Mouse (Mus musculus) heart, postnatal 0 days (tissue): Measurements from ENCODE around the gene Gm9495. TPM values are rescaled to one million over a fixed set of nuclear protein-coding genes. Genes with fewer than 3 reads are reported as not detected.

Experiments
- ATAC-seq: fragments of 200-750 bp; cut with Nextera tagmentation; 2 replicates; pipeline ENCODE4 v1.8.0; 2017; ENCODE audit warnings: low read depth, moderate number of reproducible peaks, moderate library complexity; ENCODE audit not compliant: insufficient read depth
- DNase-seq: peaks from one replicate; pipeline ENCODE4 v3.0.0-alpha.2; 2016; ENCODE audit warnings: low spot score
- H3K27ac ChIP-seq: fragments of 300-500 bp; sonication (generic); 2 replicates; pipeline ENCODE4 v1.5.1; 2014; ENCODE audit warnings: low read depth, mild to moderate bottlenecking
- H3K27me3 ChIP-seq: fragments of 300-500 bp; sonication (generic); 2 replicates; pipeline ENCODE4 v1.6.1; 2014; ENCODE audit warnings: low read length, mixed read lengths; ENCODE audit not compliant: control insufficient read depth, insufficient read depth
- H3K36me3 ChIP-seq: fragments of 300-500 bp; sonication (generic); replicated peaks from 2 replicates; pipeline ENCODE4 v1.6.1; 2014; ENCODE audit warnings: low read length, mixed read lengths; ENCODE audit not compliant: control insufficient read depth, insufficient read depth
- H3K4me1 ChIP-seq: fragments of 300-500 bp; sonication (generic); 2 replicates; pipeline ENCODE4 v1.6.1; 2014; ENCODE audit warnings: antibody characterized with exemption; ENCODE audit not compliant: control insufficient read depth, insufficient read depth
- H3K4me2 ChIP-seq: fragments of 300-500 bp; sonication (generic); 2 replicates; pipeline ENCODE4 v1.6.1; 2014; ENCODE audit warnings: low read depth, mild to moderate bottlenecking, low read length, moderate library complexity
- H3K4me3 ChIP-seq: fragments of 300-500 bp; sonication (generic); 2 replicates; pipeline ENCODE4 v1.5.1; 2014; ENCODE audit warnings: low read depth, low read length
- H3K9ac ChIP-seq: fragments of 300-500 bp; sonication (generic); replicated peaks from 2 replicates; pipeline ENCODE4 v1.6.1; 2014; ENCODE audit warnings: low read depth, low read length, mixed read lengths
- H3K9me3 ChIP-seq: fragments of 300-500 bp; sonication (generic); replicated peaks from 2 replicates; pipeline ENCODE4 v1.6.1; 2016; ENCODE audit warnings: low read length; ENCODE audit not compliant: control insufficient read depth
- CTCF ChIP-seq: IDR thresholded peaks from 2 replicates; pipeline ENCODE4 v1.5.1; 2016; ENCODE audit warnings: antibody characterized with exemption, control low read depth, low read depth
- EP300 ChIP-seq: IDR thresholded peaks from 2 replicates; pipeline ENCODE4 v1.6.1; 2016; ENCODE audit warnings: antibody characterized with exemption, low read depth
- WGBS: fragments of 180-500 bp; shearing (Covaris S2); extraction: QIAGEN DNeasy Blood & Tissue Kit; methylation state at CpG from one replicate; pipeline ENCODE4 v1.1.7; 2014; 5-methylcytosine and 5-hydroxymethylcytosine counted together
- polyA plus RNA-seq: library from polyadenylated mRNA; unstranded; fragments of >200 nt; fragmentation: Nextera tagmentation; extraction: Ambion mirVana; gene quantifications from 2 replicates; pipeline ENCODE4 v1.2.1, GENCODE M21; 2015
- total RNA-seq: library from RNA; depleted of rRNA; stranded (reverse); fragments of >200 nt; gene quantifications from 2 replicates; pipeline ENCODE4 v1.2.3, GENCODE M21; 2014; ENCODE audit warnings: low replicate concordance; rRNA removed

The Gm9495 gene
- total and polyA plus RNA-seq, 2 experiments from 2014 or later, result not detected

GRCm38 (mm10) chr8:69399181-69399955, 54.0 kb downstream of the Gm9495 start:
- 6% methylated on average over 43 of the region's 43 CpGs for WGBS
- H3K9ac ChIP-seq, result peak overlapping the region; percentile 94
- ATAC-seq, result peak; percentile 67
- H3K36me3 ChIP-seq, result no peaks in the 10 kb centered on the region
- no peaks in the 10 kb centered on the region for H3K27me3 ChIP-seq
- peak overlapping the region; percentile 96 for H3K4me2 ChIP-seq
- no peaks in the 10 kb centered on the region for H3K9me3 ChIP-seq
- H3K27ac ChIP-seq, result peak overlapping the region; percentile 85
- TF ChIP-seq CTCF (peak; percentile 19; the same call in 1 of the 2 replicates), EP300 (no peak)
- H3K4me3 ChIP-seq, result peak overlapping the region; percentile 62
- H3K4me1 ChIP-seq, result peaks cover 15% of the 10 kb centered on the region; the same call in 1 of the 2 replicates
- DNase-seq, result peak; percentile 45

GRCm38 (mm10) chr8:69396196-69396595, 57.2 kb downstream of the Gm9495 start:
- H3K4me2 ChIP-seq, result no peak overlapping the region
- H3K27ac ChIP-seq, result no peak overlapping the region

GRCm38 (mm10) chr8:69395050-69395789, 58.1 kb downstream of the Gm9495 start:
- peaks cover 18% of the 10 kb centered on the region; the same call in 1 of the 2 replicates for H3K4me1 ChIP-seq
- no peak for TF ChIP-seq EP300
- no peak for TF ChIP-seq CTCF
- under 1% methylated on average over 26 of the region's 26 CpGs for WGBS
- no peaks in the 10 kb centered on the region for H3K36me3 ChIP-seq
- peak overlapping the region; percentile 91 for H3K4me3 ChIP-seq
- peak; percentile 92 for DNase-seq
- peak overlapping the region; percentile 98 for H3K27ac ChIP-seq
- H3K9ac ChIP-seq, result peak overlapping the region; percentile 91
- ATAC-seq, result peak; percentile 95
- H3K9me3 ChIP-seq, result no peaks in the 10 kb centered on the region
- H3K4me2 ChIP-seq, result peak overlapping the region; percentile 89
- H3K27me3 ChIP-seq, result no peaks in the 10 kb centered on the region

More at GRCm38 (mm10) chr8:69396196-69396595, 57.2 kb downstream of the Gm9495 start:
- H3K9me3 ChIP-seq, result no peaks in the 10 kb centered on the region
- H3K36me3 ChIP-seq, result no peaks in the 10 kb centered on the region
- H3K4me3 ChIP-seq, result no peak overlapping the region
- H3K27me3 ChIP-seq, result no peaks in the 10 kb centered on the region
- H3K9ac ChIP-seq, result no peak overlapping the region
- WGBS, result 56% methylated on average over 6 of the region's 6 CpGs
- no peak for DNase-seq
- TF ChIP-seq EP300 (no peak), CTCF (no peak)
- no peak for ATAC-seq
- H3K4me1 ChIP-seq, result peaks cover 18% of the 10 kb centered on the region; the same call in 1 of the 2 replicates

GRCm38 (mm10) chr8:69384361-69384760, 69.0 kb downstream of the Gm9495 start:
- no peaks in the 10 kb centered on the region for H3K27me3 ChIP-seq
- no peak for ATAC-seq
- peaks cover 24% of the 10 kb centered on the region for H3K9me3 ChIP-seq
- no peak for DNase-seq
- no peaks in the 10 kb centered on the region for H3K4me1 ChIP-seq
- H3K4me2 ChIP-seq, result no peak overlapping the region
- H3K27ac ChIP-seq, result no peak overlapping the region
- WGBS, result 97% methylated on average over 6 of the region's 6 CpGs
- TF ChIP-seq CTCF, result no peak
- no peak for TF ChIP-seq EP300
- H3K36me3 ChIP-seq, result peaks cover 10% of the 10 kb centered on the region
- H3K9ac ChIP-seq, result no peak overlapping the region
- H3K4me3 ChIP-seq, result no peak overlapping the region

Other genes with a start within 250 kb of the Gm9495 start
- gene Zfp930, start 244.5 kb downstream of the Gm9495 start, total RNA-seq, result 5.8 and 7.6 TPM in 2 replicates
- gene Zfp930, start 244.5 kb downstream of the Gm9495 start, polyA plus RNA-seq, result 13.6 and 14.9 TPM in 2 replicates
- 4.9 TPM in 1 of 2 replicates, not detected in the other for gene D130040H23Rik, start 182.5 kb downstream of the Gm9495 start, total RNA-seq
- gene D130040H23Rik, start 182.5 kb downstream of the Gm9495 start, polyA plus RNA-seq, result 2.1 and 2.5 TPM in 2 replicates
- 0.58 TPM in 1 of 2 replicates, not detected in the other for gene Gm7697, start 69.4 kb upstream of the Gm9495 start, total RNA-seq
- not detected in 2 replicates for gene Gm7697, start 69.4 kb upstream of the Gm9495 start, polyA plus RNA-seq
- gene Zfp868, start 172.0 kb upstream of the Gm9495 start, total RNA-seq, result 5.0 and 19.6 TPM in 2 replicates
- gene Zfp868, start 172.0 kb upstream of the Gm9495 start, polyA plus RNA-seq, result 9.9 and 10.1 TPM in 2 replicates
- gene Zfp964, start 200.9 kb upstream of the Gm9495 start, total RNA-seq, result 0.27 and 3.7 TPM in 2 replicates
- gene Zfp964, start 200.9 kb upstream of the Gm9495 start, polyA plus RNA-seq, result 0.72 and 0.78 TPM in 2 replicates